Mouse (Mus musculus) ES-Bruce4 (cell line): ENCODE data around the gene Lrrn4. TPM values are rescaled to one million over a fixed set of nuclear protein-coding genes. Genes with fewer than 3 reads are reported as not detected.

Experiments used
- H3K27ac ChIP-seq: 2 replicates; pipeline ENCODE4 v1.5.1; 2012; ENCODE audit warnings: low read length, inconsistent platforms; ENCODE audit not compliant: insufficient read depth
- H3K27me3 ChIP-seq: 2 replicates; pipeline ENCODE4 v1.6.1; 2012; ENCODE audit warnings: mild to moderate bottlenecking, low read length, inconsistent platforms; ENCODE audit not compliant: control insufficient read depth, poor library complexity, insufficient read depth, severe bottlenecking
- H3K36me3 ChIP-seq: 2 replicates; pipeline ENCODE4 v1.6.1; 2012; ENCODE audit warnings: inconsistent platforms, mild to moderate bottlenecking, low read length, moderate library complexity; ENCODE audit not compliant: control insufficient read depth, poor library complexity, insufficient read depth, severe bottlenecking
- H3K4me1 ChIP-seq: one replicate; pipeline ENCODE4 v1.8.1; 2011; ENCODE audit warnings: low read length; ENCODE audit not compliant: control insufficient read depth, insufficient read depth
- H3K4me3 ChIP-seq: 2 replicates; pipeline ENCODE4 v1.5.1; 2011; ENCODE audit warnings: low read depth, mild to moderate bottlenecking, low read length
- H3K9ac ChIP-seq: 2 replicates; pipeline ENCODE4 v1.6.1; 2012; ENCODE audit warnings: low read depth, mild to moderate bottlenecking, inconsistent platforms; ENCODE audit not compliant: poor library complexity, severe bottlenecking
- H3K9me3 ChIP-seq: replicated peaks from 2 replicates; pipeline ENCODE4 v1.6.1; 2012; ENCODE audit warnings: mild to moderate bottlenecking, low read length, inconsistent platforms; ENCODE audit not compliant: control insufficient read depth, poor library complexity, insufficient read depth, severe bottlenecking
- CTCF ChIP-seq: IDR thresholded peaks from one replicate; pipeline ENCODE4 v1.8.1; 2011; ENCODE audit warnings: low read depth, low read length
- EP300 ChIP-seq: IDR thresholded peaks from 2 replicates; pipeline ENCODE4 v1.6.1; 2011; ENCODE audit warnings: low read depth, low read length; ENCODE audit not compliant: insufficient read depth
- POLR2A ChIP-seq: IDR thresholded peaks from one replicate; pipeline ENCODE4 v1.8.1; 2011; ENCODE audit warnings: low read length; ENCODE audit not compliant: insufficient read depth
- polyA plus RNA-seq: library from polyadenylated mRNA; stranded (reverse); fragments of >200 nt; gene quantifications from 2 replicates; pipeline ENCODE4 v1.2.4, GENCODE M21; 2011; ENCODE audit warnings: low read depth; ENCODE audit not compliant: missing spikeins, insufficient read depth, insufficient read length

Gene Lrrn4
- 18.9 and 20.4 TPM in 2 replicates for polyA plus RNA-seq

DNA sequence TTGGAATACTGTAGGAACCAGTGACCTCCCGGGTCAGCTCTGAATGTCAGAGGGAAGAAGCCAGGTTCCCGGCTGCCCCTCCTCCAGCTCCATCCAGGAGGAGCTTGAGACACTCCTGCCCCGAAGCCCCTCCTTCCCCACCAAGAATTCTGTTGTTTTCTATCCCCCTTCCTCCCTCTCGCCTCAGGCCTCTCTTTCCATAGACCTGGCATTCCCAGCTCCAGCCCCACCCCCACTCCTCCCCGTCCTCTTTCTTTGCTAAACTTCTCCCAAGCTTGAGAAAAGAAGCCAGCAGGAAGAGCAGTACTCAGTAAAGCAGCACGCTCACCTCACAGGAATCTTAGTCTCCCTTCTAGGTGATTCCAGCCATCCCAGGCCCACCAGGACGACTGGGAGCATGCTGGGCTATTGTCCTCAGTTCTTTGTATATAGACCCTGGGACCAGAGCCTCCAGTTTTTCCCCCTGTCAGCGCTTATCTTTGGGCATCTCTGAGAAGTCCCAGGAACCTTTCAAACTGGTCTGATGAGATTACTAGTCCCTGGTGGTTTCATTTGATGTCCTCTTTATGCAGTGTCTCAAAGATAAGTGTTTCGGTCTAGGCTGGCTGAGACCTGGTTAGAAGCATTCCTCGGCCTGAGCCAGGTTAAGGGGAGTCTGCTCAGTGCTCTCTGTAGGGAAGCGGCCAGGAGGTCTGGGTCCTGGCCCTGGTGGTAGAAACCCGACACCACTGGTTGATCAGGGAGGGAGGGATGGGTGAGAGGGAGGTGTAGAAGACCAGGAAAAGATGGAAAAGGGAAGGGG, at the start of gene Lrrn4:
Gene Lrrn4, minus strand, starts transcription at position 48 of the 802 bp plus-strand sequence.
- peak within 1 kb of the TSS; percentile 72 for H3K27ac ChIP-seq
- H3K9me3 ChIP-seq, result no peaks in the 10 kb centered on the region
- no peaks in the 10 kb centered on the region for H3K27me3 ChIP-seq
- H3K9ac ChIP-seq, result peak within 1 kb of the TSS; percentile 28
- no peaks in the 10 kb centered on the region for H3K4me1 ChIP-seq
- H3K36me3 ChIP-seq, result no peaks in the 10 kb centered on the region
- peak within 1 kb of the TSS; percentile 68 for H3K4me3 ChIP-seq
- TF ChIP-seq EP300 (peak; percentile 67), CTCF (no peak)

DNA sequence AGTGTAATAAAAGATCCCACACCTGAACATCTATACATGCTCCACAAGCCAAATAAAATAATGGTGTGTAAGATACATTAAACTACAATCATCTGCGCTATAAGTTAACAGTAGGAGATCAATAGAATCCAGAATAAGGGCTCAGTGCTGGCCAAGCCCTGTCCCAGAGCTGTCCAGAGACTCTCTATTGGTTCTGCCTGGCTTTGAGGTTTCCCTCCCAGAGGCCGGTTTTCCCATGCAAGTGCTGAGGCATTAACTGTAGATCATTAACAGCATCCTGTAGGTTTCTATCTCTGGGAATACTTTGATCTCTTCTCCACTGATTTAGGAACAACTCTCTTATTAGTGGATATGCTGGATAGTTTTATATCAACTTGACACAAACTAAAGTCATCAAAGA, 48.3 kb upstream of the Lrrn4 start:
- H3K27ac ChIP-seq, result no peak overlapping the region
- H3K9me3 ChIP-seq, result no peaks in the 10 kb centered on the region
- H3K36me3 ChIP-seq, result no peaks in the 10 kb centered on the region
- no peak overlapping the region for H3K4me3 ChIP-seq
- H3K27me3 ChIP-seq, result no peaks in the 10 kb centered on the region
- no peaks in the 10 kb centered on the region for H3K4me1 ChIP-seq
- H3K9ac ChIP-seq, result no peak overlapping the region
- TF ChIP-seq EP300 (no peak), POLR2A (no peak), CTCF (no peak)

DNA sequence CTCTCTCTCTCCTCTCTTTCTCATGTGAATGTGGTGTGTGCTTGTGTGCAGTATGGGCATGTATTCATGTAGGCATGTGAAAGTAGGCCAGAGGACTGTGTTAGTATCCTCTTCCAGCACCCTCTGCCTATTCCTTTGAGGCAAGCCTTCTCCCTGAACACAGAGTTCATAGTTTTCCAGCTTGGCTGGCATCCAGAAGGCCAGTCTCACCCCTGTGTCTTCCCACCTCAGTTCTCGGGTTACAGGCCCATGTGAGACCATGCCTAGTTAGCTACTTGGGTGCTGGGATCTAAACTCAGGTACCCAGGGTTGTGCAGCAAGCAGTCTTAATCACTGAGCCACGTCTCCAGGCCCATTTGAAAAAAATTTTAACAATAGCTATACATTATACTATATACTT, 47.2 kb upstream of the Lrrn4 start:
- Histone ChIP-seq H3K27ac (no peak overlapping the region), H3K9ac (no peak overlapping the region), H3K9me3 (no peaks in the 10 kb centered on the region), H3K27me3 (no peaks in the 10 kb centered on the region), H3K4me3 (no peak overlapping the region), H3K4me1 (no peaks in the 10 kb centered on the region), H3K36me3 (no peaks in the 10 kb centered on the region)
- TF ChIP-seq EP300 (no peak), CTCF (no peak), POLR2A (no peak)

DNA sequence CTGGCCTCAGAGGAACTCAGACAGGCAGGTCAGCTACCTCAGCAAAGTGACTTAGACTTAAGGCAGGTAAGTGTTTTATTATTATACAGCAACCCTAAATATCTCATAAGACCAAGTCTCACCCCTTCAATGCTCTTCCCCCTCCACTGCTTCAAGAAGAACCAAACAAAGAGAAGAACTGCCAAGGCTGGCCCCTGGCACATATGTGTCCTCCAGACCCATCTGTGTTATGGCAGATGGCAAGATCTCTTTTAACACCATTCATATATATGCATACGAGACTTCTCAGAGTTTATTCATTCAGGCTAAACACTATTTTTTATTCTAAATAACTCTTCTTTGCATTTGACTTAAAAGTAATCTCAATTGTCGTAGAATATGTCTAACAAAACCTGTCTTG, 46.6 kb upstream of the Lrrn4 start:
- TF ChIP-seq EP300 (no peak), CTCF (no peak), POLR2A (no peak)
- Histone ChIP-seq H3K4me3 (no peak overlapping the region), H3K36me3 (no peaks in the 10 kb centered on the region), H3K9me3 (no peaks in the 10 kb centered on the region), H3K27ac (no peak overlapping the region), H3K9ac (no peak overlapping the region), H3K27me3 (no peaks in the 10 kb centered on the region), H3K4me1 (no peaks in the 10 kb centered on the region)

DNA sequence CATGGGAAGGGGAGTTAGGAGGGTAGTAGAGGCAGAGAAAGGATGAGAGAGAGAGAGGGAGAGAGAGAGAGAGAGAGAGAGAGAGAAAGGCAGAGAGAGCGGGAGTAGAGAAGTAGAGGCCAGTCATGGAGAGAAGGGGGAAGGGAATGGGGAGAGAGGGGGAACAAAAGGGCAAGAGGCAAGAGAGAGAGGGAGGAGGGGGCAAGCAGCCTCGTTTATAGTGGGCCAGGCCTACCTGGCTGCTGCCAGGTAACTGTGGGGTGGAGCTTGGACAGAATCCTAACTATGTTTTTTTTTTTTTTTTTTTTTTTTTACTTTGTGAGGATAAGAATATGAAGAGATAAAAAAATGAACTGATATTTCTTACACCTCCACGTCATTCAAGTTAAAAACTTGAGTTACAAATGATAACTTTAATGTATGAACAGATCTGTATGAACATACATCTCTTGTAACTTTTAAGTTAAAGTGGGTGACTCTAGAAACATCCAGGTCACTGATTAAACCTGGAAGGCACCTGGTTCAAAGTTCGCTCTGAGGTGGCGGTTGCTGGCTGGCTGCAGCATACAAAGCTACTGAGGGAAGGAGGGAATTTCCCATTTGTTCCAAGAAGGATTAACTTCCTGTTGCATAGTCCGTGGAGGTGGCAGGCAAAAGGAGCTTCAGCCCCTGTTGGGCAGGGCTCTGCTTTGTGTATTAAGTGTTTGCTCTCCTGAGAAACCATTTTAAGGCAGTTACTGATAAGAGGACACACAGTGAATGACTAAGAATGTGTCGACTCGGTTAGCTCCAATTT, 42.8 kb upstream of the Lrrn4 start:
- TF ChIP-seq POLR2A (no peak), EP300 (no peak)
- no peak overlapping the region for H3K4me3 ChIP-seq
- H3K4me1 ChIP-seq, result no peaks in the 10 kb centered on the region
- no peak overlapping the region for H3K9ac ChIP-seq
- H3K9me3 ChIP-seq, result no peaks in the 10 kb centered on the region
- no peak overlapping the region for H3K27ac ChIP-seq
- no peaks in the 10 kb centered on the region for H3K36me3 ChIP-seq
- H3K27me3 ChIP-seq, result no peaks in the 10 kb centered on the region
